Mouse (Mus musculus): ENCODE results near the gene Zbtb16.

The Zbtb16 gene

GRCm38 (mm10) chr9:48728083-48728730, 107.8 kb downstream of the Zbtb16 start:
- no peak for DNase-seq (ENCODE audit: low read depth)

GRCm38 (mm10) chr9:48726341-48726740, 109.7 kb downstream of the Zbtb16 start:
- no peak for DNase-seq (ENCODE audit: low read depth)

- no peak for DNase-seq (ENCODE audit: low read depth)
These were observed 110.1 kb downstream of the Zbtb16 start for GRCm38 (mm10) chr9:48725918-48726317.

GRCm38 (mm10) chr9:48725161-48725560, 110.9 kb downstream of the Zbtb16 start:
- no peak for DNase-seq (ENCODE audit: low read depth)

GRCm38 (mm10) chr9:48724733-48725132, 111.3 kb downstream of the Zbtb16 start:
- DNase-seq (ENCODE audit: low read depth), result no peak

GRCm38 (mm10) chr9:48723511-48724304, 112.3 kb downstream of the Zbtb16 start:
- DNase-seq (ENCODE audit: low read depth), result no peak

- DNase-seq (ENCODE audit: low read depth), result no peak
These were observed 113.0 kb downstream of the Zbtb16 start for GRCm38 (mm10) chr9:48723025-48723424.

GRCm38 (mm10) chr9:48722261-48722920, 113.6 kb downstream of the Zbtb16 start:
- no peak for DNase-seq (ENCODE audit: low read depth)

- DNase-seq (ENCODE audit: low read depth), result no peak
These were observed 114.4 kb downstream of the Zbtb16 start for GRCm38 (mm10) chr9:48721655-48722054.

GRCm38 (mm10) chr9:48721172-48721571, 114.8 kb downstream of the Zbtb16 start:
- DNase-seq (ENCODE audit: low read depth), result no peak

GRCm38 (mm10) chr9:48720251-48720963, 115.6 kb downstream of the Zbtb16 start:
- no peak for DNase-seq (ENCODE audit: low read depth)

GRCm38 (mm10) chr9:48719619-48720018, 116.4 kb downstream of the Zbtb16 start:
- DNase-seq (ENCODE audit: low read depth), result no peak

GRCm38 (mm10) chr9:48716549-48716948, 119.5 kb downstream of the Zbtb16 start:
- DNase-seq (ENCODE audit: low read depth), result no peak

- no peak for DNase-seq (ENCODE audit: low read depth)
These were observed 121.0 kb downstream of the Zbtb16 start for GRCm38 (mm10) chr9:48715042-48715441.

- DNase-seq (ENCODE audit: low read depth), result no peak
These were observed 122.2 kb downstream of the Zbtb16 start for GRCm38 (mm10) chr9:48713779-48714178.

- no peak for DNase-seq (ENCODE audit: low read depth)
These were observed 122.8 kb downstream of the Zbtb16 start for GRCm38 (mm10) chr9:48712985-48713765.

- no peak for DNase-seq (ENCODE audit: low read depth)
These were observed 124.2 kb downstream of the Zbtb16 start for GRCm38 (mm10) chr9:48711826-48712225.

- no peak for DNase-seq (ENCODE audit: low read depth)
These were observed 124.7 kb downstream of the Zbtb16 start for GRCm38 (mm10) chr9:48711296-48711781.

GRCm38 (mm10) chr9:48710355-48711295, 125.4 kb downstream of the Zbtb16 start:
- DNase-seq (ENCODE audit: low read depth), result no peak

- DNase-seq (ENCODE audit: low read depth), result no peak
These were observed 128.2 kb downstream of the Zbtb16 start for GRCm38 (mm10) chr9:48707824-48708229.

Measured in naive thymus-derived CD4-positive, alpha-beta T cell, adult 2 months (primary cell).